Mouse (Mus musculus): ENCODE results near the gene Gm21119.
"Not testable (repeated sequence)": the region's sequence is repeated elsewhere in the genome, so short reads cannot be mapped to it uniquely, and the experiment has no call there.

The Gm21119 gene

GRCm38 (mm10) chr8:20652976-20653375, 38.3 kb downstream of the Gm21119 start:
- not testable (repeated sequence) for DNase-seq (ENCODE audit: low read depth)

GRCm38 (mm10) chr8:20678418-20678817, 63.7 kb downstream of the Gm21119 start:
- DNase-seq (ENCODE audit: low read depth), result not testable (repeated sequence)
